Mouse (Mus musculus): ENCODE measurements around the gene Lefty1. TPM values are rescaled to one million over a fixed set of nuclear protein-coding genes. Genes with fewer than 3 reads are reported as not detected.
"Not testable (repeated sequence)": the region's sequence is repeated elsewhere in the genome, so short reads cannot be mapped to it uniquely, and the experiment has no call there.

Gene Lefty1
- polyA plus RNA-seq, 2 experiments = 4.9 to 9.5 TPM

GRCm38 (mm10) chr1:180976110-180976679 lies 41.4 kb downstream of the Lefty1 start:
- Histone ChIP-seq H3K27me3 (ENCODE audit: control insufficient read depth, insufficient read depth, low read length) (no peaks in the 10 kb centered on the region), H3K9ac (replicated peaks) (no peak overlapping the region), H3K4me3 (ENCODE audit: insufficient read depth in 1 of 2, low read depth in 2 of 2, low read length in 2 of 2) (no peak overlapping the region), H3K27ac (no peak overlapping the region), H3K36me3 (replicated peaks; ENCODE audit: control insufficient read depth, insufficient read depth, low read depth) (no peaks in the 10 kb centered on the region), H3K9me3 (ENCODE audit: control insufficient read depth, low read length) (no peaks in the 10 kb centered on the region), H3K4me2 (ENCODE audit: low read depth) (no peak overlapping the region), H3K4me1 (replicated peaks; ENCODE audit: control insufficient read depth in 2 of 2, insufficient read depth in 2 of 2, low read length in 1 of 2) (peaks cover 0 to 4% of the 10 kb centered on the region in 2 experiments; a peak in 2 of 4 replicates)
- no peak for ATAC-seq (ENCODE audit: insufficient read depth)
- TF ChIP-seq CTCF (IDR thresholded peaks at IDR 0.05; ENCODE audit: low read depth) = peak; percentile 98
- no peak for TF ChIP-seq EP300 (IDR thresholded peaks at IDR 0.05; ENCODE audit: low read depth)
- peak; percentile 31 to 44 (median 38) for DNase-seq (ENCODE audit: low read depth in 3 of 3, low spot score in 3 of 3)
- 46% methylated on average over 4 of the region's 4 CpGs for WGBS (ENCODE audit: insufficient replicate concordance)

DNA sequence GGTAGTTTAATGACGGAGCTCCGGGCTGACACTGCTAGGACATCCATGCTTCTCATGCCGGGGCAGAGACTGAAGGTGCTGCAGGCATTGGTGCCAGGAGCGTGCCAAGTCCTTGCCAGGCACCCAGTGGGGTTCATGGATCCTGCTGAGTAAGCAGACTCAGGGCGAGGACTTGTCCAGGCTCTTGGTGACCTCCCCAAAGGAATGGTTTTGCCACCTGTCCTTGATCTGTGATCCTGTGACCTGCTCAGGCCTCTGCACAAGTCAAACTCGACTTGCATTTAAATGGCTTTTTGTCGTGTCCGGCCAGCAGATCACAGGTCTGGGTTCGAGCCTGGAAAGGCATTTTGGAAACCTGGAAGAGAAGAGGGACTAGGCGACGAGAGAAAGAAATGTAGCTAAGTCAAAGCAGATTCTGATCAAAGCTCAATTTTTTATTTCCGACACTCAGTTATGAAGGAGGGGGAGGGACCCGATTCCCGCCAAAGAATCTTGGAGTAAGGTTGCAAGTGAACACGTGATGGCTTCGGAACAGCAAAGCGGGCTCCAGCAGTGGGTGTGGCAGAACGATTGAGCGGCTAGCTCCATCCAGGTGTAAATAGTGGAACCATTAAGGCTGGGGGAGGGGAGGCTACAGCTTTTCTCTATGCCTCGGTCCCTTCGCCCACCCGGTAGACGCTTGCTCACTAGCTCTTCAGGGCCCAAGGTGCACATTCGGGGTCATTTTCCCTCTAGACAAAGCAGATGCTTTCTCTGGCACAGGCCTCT lies 44.8 kb downstream of the Lefty1 start:
- H3K27me3 ChIP-seq (ENCODE audit: control insufficient read depth, insufficient read depth, low read length) = no peaks in the 10 kb centered on the region
- no peak overlapping the region for H3K9ac ChIP-seq (replicated peaks)
- H3K36me3 ChIP-seq (replicated peaks; ENCODE audit: control insufficient read depth, insufficient read depth, low read depth) = no peaks in the 10 kb centered on the region
- no peak overlapping the region for H3K4me2 ChIP-seq (ENCODE audit: low read depth)
- DNase-seq (ENCODE audit: low read depth in 3 of 3, low spot score in 3 of 3) (no peak), ATAC-seq (ENCODE audit: insufficient read depth) (no peak)
- no peaks in the 10 kb centered on the region for H3K9me3 ChIP-seq (ENCODE audit: control insufficient read depth, low read length)
- H3K4me1 ChIP-seq (replicated peaks; ENCODE audit: control insufficient read depth in 2 of 2, insufficient read depth in 2 of 2, low read length in 1 of 2) = peaks cover 0 to 13% of the 10 kb centered on the region in 2 experiments; a peak in 2 of 4 replicates
- TF ChIP-seq CTCF (IDR thresholded peaks at IDR 0.05; ENCODE audit: low read depth) = no peak
- no peak for TF ChIP-seq EP300 (IDR thresholded peaks at IDR 0.05; ENCODE audit: low read depth)
- H3K4me3 ChIP-seq (ENCODE audit: insufficient read depth in 1 of 2, low read depth in 2 of 2, low read length in 2 of 2) = no peak overlapping the region
- WGBS (ENCODE audit: insufficient replicate concordance) = 74% methylated on average over 22 of the region's 24 CpGs
- H3K27ac ChIP-seq = no peak overlapping the region

- peaks cover 0 to 13% of the 10 kb centered on the region in 2 experiments; a peak in 2 of 4 replicates for H3K4me1 ChIP-seq (replicated peaks; ENCODE audit: control insufficient read depth in 2 of 2, insufficient read depth in 2 of 2, low read length in 1 of 2)
- TF ChIP-seq CTCF (IDR thresholded peaks at IDR 0.05; ENCODE audit: low read depth) = peak; percentile 71
- no peak for TF ChIP-seq EP300 (IDR thresholded peaks at IDR 0.05; ENCODE audit: low read depth)
- no peaks in the 10 kb centered on the region for H3K27me3 ChIP-seq (ENCODE audit: control insufficient read depth, insufficient read depth, low read length)
- H3K36me3 ChIP-seq (replicated peaks; ENCODE audit: control insufficient read depth, insufficient read depth, low read depth) = no peaks in the 10 kb centered on the region
- 55% methylated on average over 2 of the region's 2 CpGs for WGBS (ENCODE audit: insufficient replicate concordance)
- ATAC-seq (ENCODE audit: insufficient read depth) (peak; percentile 32), DNase-seq (ENCODE audit: low read depth in 3 of 3, low spot score in 3 of 3) (peak in 2 of 3 experiments; percentile 29 to 30)
- no peak overlapping the region for H3K4me2 ChIP-seq (ENCODE audit: low read depth)
- no peak overlapping the region for H3K27ac ChIP-seq
- H3K9ac ChIP-seq (replicated peaks) = no peak overlapping the region
- H3K4me3 ChIP-seq (ENCODE audit: insufficient read depth in 1 of 2, low read depth in 2 of 2, low read length in 2 of 2) = no peak overlapping the region
- H3K9me3 ChIP-seq (ENCODE audit: control insufficient read depth, low read length) = no peaks in the 10 kb centered on the region
Measured at GRCm38 (mm10) chr1:180980464-180980863, 45.6 kb downstream of the Lefty1 start.

GRCm38 (mm10) chr1:180981298-180982046 lies 46.6 kb downstream of the Lefty1 start:
- H3K9ac ChIP-seq (replicated peaks); H3K27ac ChIP-seq; H3K4me3 ChIP-seq (ENCODE audit: insufficient read depth in 1 of 2, low read depth in 2 of 2, low read length in 2 of 2); H3K9me3 ChIP-seq (ENCODE audit: control insufficient read depth, low read length); H3K27me3 ChIP-seq (ENCODE audit: control insufficient read depth, insufficient read depth, low read length); H3K36me3 ChIP-seq (replicated peaks; ENCODE audit: control insufficient read depth, insufficient read depth, low read depth); H3K4me2 ChIP-seq (ENCODE audit: low read depth): not testable (repeated sequence)
- H3K4me1 ChIP-seq (replicated peaks; ENCODE audit: control insufficient read depth in 2 of 2, insufficient read depth in 2 of 2, low read length in 1 of 2) = peaks cover 0 to 13% of the 10 kb centered on the region in 2 experiments; a peak in 2 of 4 replicates
- WGBS (ENCODE audit: insufficient replicate concordance) = 52% methylated on average over 7 of the region's 7 CpGs
- ATAC-seq (ENCODE audit: insufficient read depth) (peak; percentile 85), DNase-seq (ENCODE audit: low read depth in 3 of 3, low spot score in 3 of 3) (peak in 2 of 3 experiments; percentile 50 to 52)

DNA sequence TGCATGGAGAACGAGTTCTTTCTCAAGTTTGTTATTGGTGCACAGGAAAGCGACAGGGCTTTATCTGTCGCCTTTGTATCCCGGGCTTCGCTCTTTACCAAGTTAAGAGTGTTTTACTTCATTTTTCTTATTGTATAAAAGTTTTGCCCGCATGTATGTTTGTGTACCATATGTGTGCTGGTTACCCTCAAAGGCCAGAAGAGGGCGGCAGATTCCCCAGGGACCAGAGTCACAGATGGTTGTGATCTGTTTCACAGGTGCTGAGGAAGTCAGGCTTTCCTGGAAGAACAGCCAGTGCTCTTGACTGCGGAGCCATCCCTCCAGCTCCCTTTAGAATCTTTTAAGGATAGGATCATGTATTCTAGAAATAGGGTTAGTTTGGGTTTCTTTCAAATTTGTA lies 51.9 kb downstream of the Lefty1 start:
- Histone ChIP-seq H3K27me3 (ENCODE audit: control insufficient read depth, insufficient read depth, low read length) (no peaks in the 10 kb centered on the region), H3K4me1 (replicated peaks; ENCODE audit: control insufficient read depth in 2 of 2, insufficient read depth in 2 of 2, low read length in 1 of 2) (peaks cover 0 to 4% of the 10 kb centered on the region in 2 experiments; a peak in 2 of 4 replicates), H3K4me3 (ENCODE audit: insufficient read depth in 1 of 2, low read depth in 2 of 2, low read length in 2 of 2) (no peak overlapping the region), H3K27ac (no peak overlapping the region), H3K9me3 (ENCODE audit: control insufficient read depth, low read length) (peaks cover 2% of the 10 kb centered on the region), H3K4me2 (ENCODE audit: low read depth) (no peak overlapping the region), H3K36me3 (replicated peaks; ENCODE audit: control insufficient read depth, insufficient read depth, low read depth) (no peaks in the 10 kb centered on the region), H3K9ac (replicated peaks) (no peak overlapping the region)
- DNase-seq (ENCODE audit: low read depth in 3 of 3, low spot score in 3 of 3) = no peak
- TF ChIP-seq EP300 (IDR thresholded peaks at IDR 0.05; ENCODE audit: low read depth) (no peak), CTCF (IDR thresholded peaks at IDR 0.05; ENCODE audit: low read depth) (peak; percentile 28)
- ATAC-seq (ENCODE audit: insufficient read depth) = no peak
- WGBS (ENCODE audit: insufficient replicate concordance) = 75% methylated on average over 8 of the region's 8 CpGs

All from liver, embryonic 14.5 days (tissue).